Mouse (Mus musculus): ENCODE measurements around the gene Ccm2. TPM values are rescaled to one million over a fixed set of nuclear protein-coding genes. Genes with fewer than 3 reads are reported as not detected.

The Ccm2 gene
- total and polyA plus RNA-seq, 3 experiments, result 30.4 to 34.5 (median 32.7) TPM

- peak; percentile 69 for TF ChIP-seq ZNF384 (IDR thresholded peaks at IDR 0.05; ENCODE audit: low read depth, low read length)
- no peak for TF ChIP-seq EP300 (IDR thresholded peaks at IDR 0.05; ENCODE audit: low read length)
- peaks cover 35% of the 10 kb centered on the region for H3K79me2 ChIP-seq (replicated peaks; ENCODE audit: control insufficient read depth, extremely low read depth, insufficient read depth, poor library complexity, severe bottlenecking)
- no peak for DNase-seq (ENCODE audit: extremely low read depth)
These were observed 862 bp upstream of the Ccm2 start for GRCm38 (mm10) chr11:6545857-6546192.

GRCm38 (mm10) chr11:6547037-6547680 lies 472 bp downstream of the Ccm2 start:
- Histone ChIP-seq H3K27me3 (replicated peaks) (no peaks in the 10 kb centered on the region), H3K27ac (ENCODE audit: insufficient read depth, low read depth) (peak overlapping the region; percentile 43), H3K36me3 (replicated peaks in 1 of 2; ENCODE audit: control insufficient read depth in 1 of 2, insufficient read depth in 1 of 2, low read length in 1 of 2) (peaks cover 0 to 24% of the 10 kb centered on the region in 2 experiments), H3K4me1 (ENCODE audit: control insufficient read depth in 1 of 2, insufficient read depth in 2 of 2) (peaks cover 8 to 30% of the 10 kb centered on the region in 2 experiments), H3K4me2 (ENCODE audit: insufficient read depth, low read depth, poor library complexity, severe bottlenecking) (peak overlapping the region; percentile 85), H3K79me2 (replicated peaks; ENCODE audit: control insufficient read depth, extremely low read depth, insufficient read depth, poor library complexity, severe bottlenecking) (peaks cover 42% of the 10 kb centered on the region), H3K9me3 (replicated peaks; ENCODE audit: low read length) (no peaks in the 10 kb centered on the region), H3K4me3 (replicated peaks in 1 of 3; ENCODE audit: low read depth in 2 of 3, low read length in 2 of 3, poor library complexity in 1 of 3) (peak overlapping the region; percentile 66 to 97 (median 84)), H3K9ac (ENCODE audit: insufficient read depth, low read depth) (peak overlapping the region; percentile 97)
- DNase-seq (ENCODE audit: extremely low read depth), result peak; percentile 62
- dilution Hi-C loops (cut with MboI; ENCODE audit: extremely low pct_ligation_motif_present, extremely low pct_unique_long_range_greater_than_20kb, low sequenced_read_pairs), result no loop called here
- in situ Hi-C loops (cut with MboI; ENCODE audit: low pct_ligation_motif_present, low pct_unique_long_range_greater_than_20kb, low sequenced_read_pairs), result loop anchor here (5.0 kb wide), 1 partner anchor 35 kb away; no protein-coding TSS in a partner anchor
- TF ChIP-seq HCFC1 (IDR thresholded peaks at IDR 0.05; ENCODE audit: low read depth, low read length) (peak; percentile 36; the same call in 1 of the 2 replicates), E2F4 (IDR thresholded peaks at IDR 0.05; ENCODE audit: insufficient replicate concordance, low read depth, low read length) (no peak), ZMIZ1 (IDR thresholded peaks at IDR 0.05; ENCODE audit: low read depth, low read length) (no peak; the same call in 1 of the 2 replicates), MAX (IDR thresholded peaks at IDR 0.05; ENCODE audit: low read length) (no peak; the same call in 1 of the 2 replicates), CTCF (conservative IDR thresholded peaks at IDR 0.05 in 1 of 2, IDR thresholded peaks at IDR 0.05 in 1 of 2; ENCODE audit: low read depth in 2 of 2, low read length in 2 of 2) (no peak), NELFE (IDR thresholded peaks at IDR 0.05; ENCODE audit: low read depth, low read length) (peak; percentile 51; the same call in 1 of the 2 replicates), EP300 (IDR thresholded peaks at IDR 0.05; ENCODE audit: low read length) (no peak), USF2 (conservative IDR thresholded peaks at IDR 0.05; ENCODE audit: low read depth, low read length) (no peak), NRF1 (IDR thresholded peaks at IDR 0.05; ENCODE audit: low read depth, low read length) (peak; percentile 8; the same call in 1 of the 2 replicates), MXI1 (IDR thresholded peaks at IDR 0.05; ENCODE audit: low read depth, low read length) (no peak; the same call in none of the 2 replicates), ZKSCAN1 (IDR thresholded peaks at IDR 0.05; ENCODE audit: borderline replicate concordance, low read depth, low read length) (no peak), GABPA (IDR thresholded peaks at IDR 0.05; ENCODE audit: insufficient replicate concordance, low read depth, low read length) (no peak), CHD2 (IDR thresholded peaks at IDR 0.05; ENCODE audit: low read length) (no peak), MYC (IDR thresholded peaks at IDR 0.05; ENCODE audit: low read depth, low read length) (peak; percentile 65; the same call in 1 of the 2 replicates), KAT2A (IDR thresholded peaks at IDR 0.05; ENCODE audit: insufficient replicate concordance, low read length) (no peak), BHLHE40 (IDR thresholded peaks at IDR 0.05; ENCODE audit: low read depth, low read length) (no peak), PAX5 (IDR thresholded peaks at IDR 0.05; ENCODE audit: low read length) (no peak), ETS1 (conservative IDR thresholded peaks at IDR 0.05; ENCODE audit: low read depth, low read length) (no peak; the same call in 1 of the 2 replicates), POLR2AphosphoS2 (IDR thresholded peaks at IDR 0.05; ENCODE audit: low read depth, low read length) (no peak), MAZ (IDR thresholded peaks at IDR 0.05; ENCODE audit: low read depth, low read length) (no peak), ELF1 (IDR thresholded peaks at IDR 0.05; ENCODE audit: low read depth, low read length) (no peak), JUN (IDR thresholded peaks at IDR 0.05; ENCODE audit: insufficient read depth, low read depth, low read length) (no peak), JUND (conservative IDR thresholded peaks at IDR 0.05; ENCODE audit: low read depth, low read length) (no peak), MEF2A (IDR thresholded peaks at IDR 0.05; ENCODE audit: borderline replicate concordance, low read depth, low read length) (0 out of 2 replicates have a peak, but pooled peaks have one; percentile 14), RAD21 (IDR thresholded peaks at IDR 0.05; ENCODE audit: low read depth, low read length) (no peak), RCOR1 (conservative IDR thresholded peaks at IDR 0.05; ENCODE audit: low read depth, low read length) (no peak), CHD1 (IDR thresholded peaks at IDR 0.05; ENCODE audit: low read depth, low read length) (no peak), SIN3A (IDR thresholded peaks at IDR 0.05; ENCODE audit: low read length) (0 out of 2 replicates have a peak, but pooled peaks have one; percentile 42), UBTF (IDR thresholded peaks at IDR 0.05; ENCODE audit: low read depth, low read length) (0 out of 2 replicates have a peak, but pooled peaks have one; percentile 63), ZNF384 (IDR thresholded peaks at IDR 0.05; ENCODE audit: low read depth, low read length) (no peak)

More at GRCm38 (mm10) chr11:6545857-6546192, 862 bp upstream of the Ccm2 start:
- Histone ChIP-seq H3K4me3 (replicated peaks in 1 of 3; ENCODE audit: low read depth in 2 of 3, low read length in 2 of 3, poor library complexity in 1 of 3) (peak overlapping the region; percentile 45 to 84 (median 66)), H3K9me3 (replicated peaks; ENCODE audit: low read length) (no peaks in the 10 kb centered on the region), H3K27me3 (replicated peaks) (no peaks in the 10 kb centered on the region), H3K27ac (ENCODE audit: insufficient read depth, low read depth) (peak overlapping the region; percentile 39), H3K4me1 (ENCODE audit: control insufficient read depth in 1 of 2, insufficient read depth in 2 of 2) (peaks cover 8 to 30% of the 10 kb centered on the region in 2 experiments), H3K4me2 (ENCODE audit: insufficient read depth, low read depth, poor library complexity, severe bottlenecking) (peak overlapping the region; percentile 86), H3K9ac (ENCODE audit: insufficient read depth, low read depth) (peak overlapping the region; percentile 97), H3K36me3 (replicated peaks in 1 of 2; ENCODE audit: control insufficient read depth in 1 of 2, insufficient read depth in 1 of 2, low read length in 1 of 2) (peaks cover 0 to 15% of the 10 kb centered on the region in 2 experiments)
- in situ Hi-C loops (cut with MboI; ENCODE audit: low pct_ligation_motif_present, low pct_unique_long_range_greater_than_20kb, low sequenced_read_pairs) (loop anchor here (5.0 kb wide), 1 partner anchor 36 kb away; no protein-coding TSS in a partner anchor), dilution Hi-C loops (cut with MboI; ENCODE audit: extremely low pct_ligation_motif_present, extremely low pct_unique_long_range_greater_than_20kb, low sequenced_read_pairs) (no loop called here)
